Mouse (Mus musculus) embryo, embryonic 9.5 days (tissue): ENCODE measurements around the gene Vps36.

Source experiments
- DNase-seq: peaks from one replicate; pipeline ENCODE4 v3.0.0-alpha.2; 2017; ENCODE audit errors: extremely low spot score

Vps36 gene

GRCm38 (mm10) chr8:22209012-22209411 lies 16.4 kb downstream of the Vps36 start:
- no peak for DNase-seq

GRCm38 (mm10) chr8:22214826-22215225 lies 22.2 kb downstream of the Vps36 start:
- no peak for DNase-seq

- no peak for DNase-seq
These were observed 33.8 kb downstream of the Vps36 start for GRCm38 (mm10) chr8:22226361-22226760.

- peak; percentile 77 for DNase-seq
These were observed 34.7 kb downstream of the Vps36 start, which contains the start of gene Thsd1 for GRCm38 (mm10) chr8:22227061-22227877. TSS of gene Thsd1 (plus strand) at chr8:22227313.

GRCm38 (mm10) chr8:22228621-22229020 lies 36.0 kb downstream of the Vps36 start:
- no peak for DNase-seq

GRCm38 (mm10) chr8:22242986-22243385 lies 50.4 kb downstream of the Vps36 start:
- DNase-seq: no peak

GRCm38 (mm10) chr8:22245663-22246062 lies 53.1 kb downstream of the Vps36 start:
- DNase-seq: no peak

GRCm38 (mm10) chr8:22247956-22248355 lies 55.3 kb downstream of the Vps36 start:
- no peak for DNase-seq

GRCm38 (mm10) chr8:22249080-22249479 lies 56.5 kb downstream of the Vps36 start:
- DNase-seq: no peak

- no peak for DNase-seq
These were observed 66.4 kb downstream of the Vps36 start for GRCm38 (mm10) chr8:22258946-22259450.

GRCm38 (mm10) chr8:22259531-22259930 lies 66.9 kb downstream of the Vps36 start:
- no peak for DNase-seq

GRCm38 (mm10) chr8:22260091-22260722 lies 67.6 kb downstream of the Vps36 start:
- no peak for DNase-seq

GRCm38 (mm10) chr8:22262267-22262666 lies 69.7 kb downstream of the Vps36 start:
- DNase-seq: no peak

GRCm38 (mm10) chr8:22264292-22264691 lies 71.7 kb downstream of the Vps36 start:
- no peak for DNase-seq

- DNase-seq: no peak
These were observed 72.2 kb downstream of the Vps36 start for GRCm38 (mm10) chr8:22264787-22265186.

- DNase-seq: no peak
These were observed 72.6 kb downstream of the Vps36 start for GRCm38 (mm10) chr8:22265194-22265593.

GRCm38 (mm10) chr8:22266809-22267208 lies 74.2 kb downstream of the Vps36 start:
- no peak for DNase-seq
